Mouse (Mus musculus) stomach, postnatal 0 days (tissue): ENCODE measurements around the gene Fbxl17.

ENCODE experiments used
- CTCF ChIP-seq: IDR thresholded peaks from 2 replicates; pipeline ENCODE4 v1.5.1; 2016; ENCODE audit warnings: antibody characterized with exemption, low read depth, mild to moderate bottlenecking, moderate library complexity
- EP300 ChIP-seq: optimal IDR thresholded peaks from 2 replicates; pipeline ENCODE3; 2016; ENCODE audit warnings: antibody characterized with exemption

DNA sequence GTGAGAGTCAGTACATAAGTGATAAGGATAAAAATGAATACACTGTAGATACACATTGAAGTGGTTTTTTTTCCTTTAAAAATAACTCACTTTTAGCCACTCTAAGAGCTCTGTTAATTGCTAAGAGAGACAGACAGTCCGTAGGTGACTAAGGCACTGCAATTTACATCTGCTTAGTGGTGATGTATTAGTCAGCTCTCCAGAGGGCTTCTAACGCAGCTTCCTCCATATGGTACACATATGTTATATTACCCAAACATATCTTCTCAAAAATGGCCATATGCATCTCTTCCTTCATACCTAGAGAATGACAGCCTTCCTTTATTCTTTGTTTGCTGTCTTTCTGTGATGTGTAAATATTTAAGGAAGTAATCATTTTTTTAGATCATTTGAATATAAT lies 353.3 kb downstream of the Fbxl17 start:
- no peak for TF ChIP-seq EP300
- no peak for TF ChIP-seq CTCF
